Mouse (Mus musculus): Measurements from ENCODE around the gene Dusp11.
"Not testable (repeated sequence)": the region's sequence is repeated elsewhere in the genome, so short reads cannot be mapped to it uniquely, and the experiment has no call there.

The Dusp11 gene

GRCm38 (mm10) chr6:85961101-85962091, at the start of gene Dusp11:
Gene Dusp11 (minus strand): TSS chr6:85961667.
- DNase-seq (ENCODE audit: low spot score in 2 of 2) = peak; percentile 80 to 93

- peak in 1 of 2 experiments; percentile 55 for DNase-seq (ENCODE audit: low spot score in 2 of 2)
Measured at GRCm38 (mm10) chr6:86009980-86010379, 48.5 kb upstream of the Dusp11 start.

- peak; percentile 57 to 70 for DNase-seq (ENCODE audit: low spot score in 2 of 2)
Measured at GRCm38 (mm10) chr6:86004271-86005148, 43.0 kb upstream of the Dusp11 start.

- no peak for DNase-seq (ENCODE audit: low spot score in 2 of 2)
Measured at GRCm38 (mm10) chr6:86003405-86003925, 42.0 kb upstream of the Dusp11 start.

- DNase-seq (ENCODE audit: low spot score in 2 of 2) = not testable (repeated sequence)
Measured at GRCm38 (mm10) chr6:85990774-85991173, 29.3 kb upstream of the Dusp11 start.

- not testable (repeated sequence) for DNase-seq (ENCODE audit: low spot score in 2 of 2)
Measured at GRCm38 (mm10) chr6:85989570-85989969, 28.1 kb upstream of the Dusp11 start.

GRCm38 (mm10) chr6:85984351-85984750, 22.9 kb upstream of the Dusp11 start:
- no peak for DNase-seq (ENCODE audit: low spot score in 2 of 2)

GRCm38 (mm10) chr6:85978736-85979135, 17.3 kb upstream of the Dusp11 start:
- not testable (repeated sequence) for DNase-seq (ENCODE audit: low spot score in 2 of 2)

GRCm38 (mm10) chr6:85976242-85976641, 14.8 kb upstream of the Dusp11 start:
- no peak for DNase-seq (ENCODE audit: low spot score in 2 of 2)

GRCm38 (mm10) chr6:85975761-85976160, 14.3 kb upstream of the Dusp11 start:
- DNase-seq (ENCODE audit: low spot score in 2 of 2) = no peak

GRCm38 (mm10) chr6:85974941-85975617, 13.6 kb upstream of the Dusp11 start:
- DNase-seq (ENCODE audit: low spot score in 2 of 2) = no peak

GRCm38 (mm10) chr6:85973336-85973735, 11.9 kb upstream of the Dusp11 start:
- DNase-seq (ENCODE audit: low spot score in 2 of 2) = no peak

- DNase-seq (ENCODE audit: low spot score in 2 of 2) = no peak
Measured at GRCm38 (mm10) chr6:85972699-85973098, 11.2 kb upstream of the Dusp11 start.

- DNase-seq (ENCODE audit: low spot score in 2 of 2) = no peak
Measured at GRCm38 (mm10) chr6:85969889-85970288, 8.4 kb upstream of the Dusp11 start.

GRCm38 (mm10) chr6:85966686-85967085, 5.2 kb upstream of the Dusp11 start:
- DNase-seq (ENCODE audit: low spot score in 2 of 2) = no peak

- DNase-seq (ENCODE audit: low spot score in 2 of 2) = not testable (repeated sequence)
Measured at GRCm38 (mm10) chr6:85966081-85966480, 4.6 kb upstream of the Dusp11 start.

- DNase-seq (ENCODE audit: low spot score in 2 of 2) = no peak
Measured at GRCm38 (mm10) chr6:85957581-85957980, 3.9 kb downstream of the Dusp11 start.

- DNase-seq (ENCODE audit: low spot score in 2 of 2) = no peak
Measured at GRCm38 (mm10) chr6:85948549-85948948, 12.9 kb downstream of the Dusp11 start.

GRCm38 (mm10) chr6:85942469-85942868, 19.0 kb downstream of the Dusp11 start:
- no peak for DNase-seq (ENCODE audit: low spot score in 2 of 2)

GRCm38 (mm10) chr6:85938701-85939100, 22.8 kb downstream of the Dusp11 start:
- DNase-seq (ENCODE audit: low spot score in 2 of 2) = no peak
